Mouse (Mus musculus): ENCODE results near the gene Mob3b.
A peak's percentile ranks its signal among the peaks of the same experiment; 100 is the strongest.

Mob3b gene

DNA sequence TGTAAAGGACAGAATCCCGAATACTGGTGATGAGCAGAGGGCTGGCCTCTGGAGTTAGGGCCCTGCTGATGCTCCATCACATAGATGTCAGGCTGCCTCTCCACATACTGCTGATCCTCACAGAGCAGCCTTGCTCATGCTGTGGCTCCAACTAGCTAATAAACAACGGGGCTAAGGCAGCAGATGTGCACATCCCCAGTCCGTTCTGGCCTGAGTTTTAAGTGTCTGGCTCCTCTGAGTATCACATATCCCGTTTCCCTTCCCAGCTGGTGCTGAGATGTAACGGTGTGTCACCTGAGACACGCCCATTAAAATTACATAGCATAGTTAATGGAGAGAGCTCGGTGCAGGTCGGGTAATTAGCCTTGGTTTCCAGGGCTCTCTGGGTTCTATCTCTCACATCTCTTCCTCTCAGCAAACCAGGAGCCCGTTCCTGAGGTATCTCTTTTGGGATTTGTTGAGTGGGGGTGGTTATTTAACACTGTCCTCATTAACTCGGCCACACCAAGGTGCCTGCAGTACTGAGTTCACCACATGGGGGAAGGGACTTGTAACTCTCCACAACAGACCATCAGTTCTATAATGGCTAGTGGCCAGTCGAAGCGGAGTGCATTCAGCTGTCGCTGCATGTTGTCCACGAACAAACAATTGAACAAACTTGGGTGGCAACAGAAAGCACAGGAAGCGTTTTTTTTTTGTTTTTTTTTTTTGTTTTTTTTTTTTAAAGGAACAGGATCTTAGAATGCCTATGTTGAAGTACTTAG is 92.0 kb downstream of the Mob3b start:
- peak in 1 of 2 experiments; percentile 17 for DNase-seq (ENCODE audit: low spot score in 2 of 2)

DNA sequence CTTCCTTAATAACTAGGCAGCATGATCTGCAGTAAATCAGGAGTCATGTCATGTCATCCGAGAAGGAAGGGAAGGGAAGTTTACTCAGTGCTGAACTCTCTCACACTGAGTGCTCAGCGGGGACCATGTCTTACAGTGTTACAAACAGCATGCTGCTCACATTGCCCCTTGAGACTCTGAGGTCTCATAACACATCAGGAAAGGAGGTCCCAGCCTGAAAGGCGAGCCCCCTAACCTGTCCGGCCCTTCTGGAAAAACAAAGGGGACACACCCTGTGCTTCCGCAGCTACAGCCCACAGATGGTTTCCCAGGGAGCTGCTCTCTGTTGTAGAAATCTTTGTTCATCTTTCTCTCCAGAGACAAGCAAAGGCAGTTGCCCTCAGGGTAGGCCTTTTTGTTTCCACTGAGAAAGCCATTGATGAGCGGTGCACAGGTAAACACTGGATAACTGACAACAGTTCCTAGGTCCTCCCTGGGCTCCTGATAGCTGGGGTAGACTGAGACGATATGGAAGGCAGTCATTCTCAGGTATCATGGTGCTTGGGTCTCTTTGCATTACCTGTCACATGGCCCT is 94.1 kb downstream of the Mob3b start:
- no peak for DNase-seq (ENCODE audit: low spot score in 2 of 2)

DNA sequence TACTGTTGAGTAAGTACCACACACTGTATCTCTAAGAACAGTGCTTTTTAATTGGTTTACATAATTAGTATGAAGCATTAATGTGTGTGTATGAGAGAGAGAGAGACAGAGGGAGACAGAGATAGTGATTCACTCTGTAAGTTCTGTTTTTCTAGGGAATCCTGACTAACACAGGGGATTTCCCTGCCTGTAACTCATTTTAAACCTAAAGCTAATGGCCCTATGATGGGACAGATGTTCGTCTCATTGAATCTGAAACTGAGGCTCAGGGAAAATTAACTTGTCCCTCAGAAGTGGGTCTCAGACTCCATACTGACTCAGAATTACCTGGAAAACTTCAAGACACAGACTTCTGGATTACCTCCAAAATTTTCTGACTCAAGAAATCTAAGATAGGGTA is 96.3 kb downstream of the Mob3b start:
- DNase-seq (ENCODE audit: low spot score in 2 of 2) = no peak

DNA sequence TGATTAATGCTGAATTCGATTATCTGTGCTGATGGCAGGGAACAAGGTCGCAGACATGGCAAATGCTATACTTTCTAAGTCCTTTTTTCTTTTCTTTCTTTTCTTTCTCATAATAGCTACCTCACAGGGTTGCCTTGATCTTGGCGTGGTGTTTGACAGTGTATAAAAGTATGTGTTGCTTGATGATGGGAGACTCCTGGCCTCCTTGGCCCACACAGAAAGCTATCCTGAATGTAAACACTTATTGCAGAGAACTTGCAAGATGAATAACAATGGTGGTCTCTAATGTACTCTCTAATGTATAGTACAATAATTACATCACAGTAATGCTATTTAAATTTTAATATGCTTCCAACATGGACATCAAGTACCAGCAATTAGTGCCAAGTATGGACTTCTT is 96.9 kb downstream of the Mob3b start:
- DNase-seq (ENCODE audit: low spot score in 2 of 2) = no peak

DNA sequence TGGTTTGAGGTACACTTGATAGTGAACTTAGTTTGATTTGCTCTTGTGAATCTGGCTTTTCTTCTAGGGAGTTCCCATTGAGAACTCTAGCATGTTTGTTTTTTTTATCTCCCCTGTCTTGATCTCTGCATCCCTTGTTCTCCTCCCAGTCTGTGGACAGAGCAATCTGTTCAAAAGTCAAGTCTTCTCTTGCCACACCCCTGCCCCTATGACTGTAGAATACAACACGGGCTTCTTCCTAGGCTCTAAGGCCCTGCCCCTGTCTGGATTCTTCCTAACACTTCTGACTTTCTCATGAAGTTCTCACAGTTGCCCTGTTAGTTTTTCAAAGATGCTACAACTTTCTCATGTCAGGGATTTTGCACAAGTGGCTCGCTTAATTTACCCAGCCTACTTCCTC is 102.9 kb downstream of the Mob3b start:
- no peak for DNase-seq (ENCODE audit: low spot score in 2 of 2)

DNA sequence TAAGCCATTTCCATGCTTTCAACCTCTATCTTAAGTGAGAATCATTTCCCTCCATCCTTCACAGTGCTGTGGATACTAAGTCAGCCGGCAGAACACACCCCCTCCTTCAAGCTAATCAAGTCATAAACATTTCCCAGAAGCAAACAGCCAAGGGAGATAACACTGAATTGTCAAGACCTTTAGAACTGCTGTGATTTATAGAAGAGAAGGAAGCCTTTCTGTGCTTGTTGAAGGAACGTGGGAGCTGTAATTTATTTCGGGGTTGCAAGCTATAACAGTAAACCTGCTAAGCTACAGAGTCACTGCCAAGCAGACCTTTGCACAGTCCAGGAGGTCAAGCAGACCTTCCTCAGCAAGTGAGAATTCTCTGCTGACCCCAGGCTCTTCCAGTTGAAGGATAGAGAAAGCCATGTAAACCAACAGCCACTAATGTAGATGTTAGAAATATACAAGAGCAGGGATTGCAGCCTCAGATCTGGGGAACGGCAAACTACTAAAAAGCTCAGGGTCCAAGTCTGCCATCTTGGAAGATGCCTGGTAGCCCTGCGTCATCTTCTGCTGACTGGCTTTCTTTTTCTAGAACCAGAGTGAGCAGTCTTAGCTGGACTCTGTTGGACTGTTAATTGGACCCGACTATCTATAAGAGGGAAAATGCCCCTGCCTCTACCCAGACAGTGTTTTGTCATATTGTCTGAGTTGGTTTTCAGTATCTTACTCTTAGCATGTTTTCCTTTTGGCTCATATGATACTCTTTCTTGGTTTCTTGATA is 104.9 kb downstream of the Mob3b start:
- DNase-seq (ENCODE audit: low spot score in 2 of 2) = no peak

- no peak for DNase-seq (ENCODE audit: low spot score in 2 of 2)
Observed at GRCm38 (mm10) chr4:35051152-35051551, 106.1 kb downstream of the Mob3b start.

- no peak for DNase-seq (ENCODE audit: low spot score in 2 of 2)
Observed at GRCm38 (mm10) chr4:35049742-35050058, 107.6 kb downstream of the Mob3b start.

- no peak for DNase-seq (ENCODE audit: low spot score in 2 of 2)
Observed at GRCm38 (mm10) chr4:35049036-35049741, 108.1 kb downstream of the Mob3b start.

GRCm38 (mm10) chr4:35040896-35041295 is 116.4 kb downstream of the Mob3b start:
- DNase-seq (ENCODE audit: low spot score in 2 of 2) = no peak

GRCm38 (mm10) chr4:35040306-35040705 is 117.0 kb downstream of the Mob3b start:
- no peak for DNase-seq (ENCODE audit: low spot score in 2 of 2)

DNA sequence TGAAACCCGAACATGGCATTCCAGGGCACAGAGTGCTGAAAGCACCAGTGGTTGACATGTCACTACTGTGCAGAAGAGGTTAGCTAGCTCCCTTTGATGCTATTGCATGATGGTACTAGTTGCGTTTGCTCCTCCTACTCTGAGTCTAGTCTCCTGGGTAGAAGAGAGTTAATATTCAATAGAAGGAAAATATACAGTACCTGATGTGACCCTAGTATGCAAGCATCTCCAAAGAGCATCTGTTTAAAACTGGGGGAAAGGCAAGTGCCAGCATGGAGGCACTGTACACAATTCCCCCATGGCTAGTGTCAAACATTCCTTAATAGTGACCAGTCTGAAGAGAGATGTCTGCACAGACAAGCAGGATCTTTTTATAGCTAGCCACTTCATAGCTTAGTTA is 119.5 kb downstream of the Mob3b start:
- no peak for DNase-seq (ENCODE audit: low spot score in 2 of 2)

- no peak for DNase-seq (ENCODE audit: low spot score in 2 of 2)
Observed at GRCm38 (mm10) chr4:35034504-35035290, 122.6 kb downstream of the Mob3b start.

DNA sequence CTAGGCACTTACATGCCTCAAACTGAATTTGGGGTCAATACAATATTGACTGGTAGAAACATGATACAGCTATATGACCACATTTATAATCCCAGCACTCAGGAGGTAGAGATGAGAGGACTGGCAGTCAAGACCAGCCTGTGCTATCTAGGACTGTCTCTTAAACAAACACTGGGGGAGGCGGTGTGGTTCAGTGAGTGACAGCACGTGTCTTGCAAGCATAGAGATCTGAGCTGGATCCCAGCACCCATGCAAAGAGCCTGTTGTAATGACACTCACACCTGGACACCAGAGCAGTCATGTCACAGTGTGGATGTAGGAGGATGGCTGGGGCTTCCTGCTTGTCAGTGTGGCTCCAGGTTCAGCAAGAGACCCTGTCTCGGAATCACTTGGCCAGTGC is 124.5 kb downstream of the Mob3b start:
- no peak for DNase-seq (ENCODE audit: low spot score in 2 of 2)

DNA sequence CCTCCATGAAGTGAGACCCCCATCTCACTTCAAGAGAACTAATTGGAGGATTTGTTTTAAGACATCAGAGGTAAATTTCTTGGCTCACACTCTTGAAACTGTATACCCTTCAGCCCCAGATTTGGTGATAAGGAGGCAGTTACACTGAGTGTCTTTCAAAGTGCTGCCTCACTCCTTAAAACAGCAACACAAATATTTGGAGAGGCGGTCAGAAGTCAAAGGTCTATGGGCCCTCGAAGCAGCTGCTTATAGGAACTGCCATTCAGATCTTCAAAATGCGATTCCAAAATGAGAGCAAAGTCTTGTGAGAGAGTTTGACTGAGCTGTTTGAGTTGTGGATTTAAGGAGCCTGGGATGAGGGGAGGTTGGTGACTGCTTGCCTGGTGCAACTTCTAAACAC is 125.7 kb downstream of the Mob3b start:
- no peak for DNase-seq (ENCODE audit: low spot score in 2 of 2)

DNA sequence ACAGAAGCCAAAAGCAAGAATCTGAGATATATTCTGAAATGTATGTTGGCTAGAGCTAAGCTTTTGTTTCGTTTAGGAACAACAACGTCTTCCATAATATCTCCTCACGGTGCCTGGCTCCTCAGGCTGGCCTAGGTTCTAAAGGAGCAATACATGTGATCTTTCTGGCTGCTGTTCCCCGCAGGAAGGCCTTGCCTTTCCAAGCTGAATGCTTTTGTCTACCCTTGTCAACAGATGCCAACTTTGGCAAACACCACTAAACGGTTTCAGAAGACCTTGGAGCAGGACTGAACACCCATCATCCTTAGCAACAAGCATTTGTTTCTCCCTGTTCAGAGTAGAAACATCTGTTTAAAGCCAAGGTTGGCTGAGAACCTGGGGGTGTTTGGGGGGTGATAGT is 126.1 kb downstream of the Mob3b start:
- DNase-seq (ENCODE audit: low spot score in 2 of 2) = no peak

- DNase-seq (ENCODE audit: low spot score in 2 of 2) = no peak
Observed at GRCm38 (mm10) chr4:35018416-35018815, 138.9 kb downstream of the Mob3b start.

- no peak for DNase-seq (ENCODE audit: low spot score in 2 of 2)
Observed at GRCm38 (mm10) chr4:35012401-35013307, 144.6 kb downstream of the Mob3b start.

GRCm38 (mm10) chr4:35006541-35007260 is 150.6 kb downstream of the Mob3b start:
- no peak for DNase-seq (ENCODE audit: low spot score in 2 of 2)

DNA sequence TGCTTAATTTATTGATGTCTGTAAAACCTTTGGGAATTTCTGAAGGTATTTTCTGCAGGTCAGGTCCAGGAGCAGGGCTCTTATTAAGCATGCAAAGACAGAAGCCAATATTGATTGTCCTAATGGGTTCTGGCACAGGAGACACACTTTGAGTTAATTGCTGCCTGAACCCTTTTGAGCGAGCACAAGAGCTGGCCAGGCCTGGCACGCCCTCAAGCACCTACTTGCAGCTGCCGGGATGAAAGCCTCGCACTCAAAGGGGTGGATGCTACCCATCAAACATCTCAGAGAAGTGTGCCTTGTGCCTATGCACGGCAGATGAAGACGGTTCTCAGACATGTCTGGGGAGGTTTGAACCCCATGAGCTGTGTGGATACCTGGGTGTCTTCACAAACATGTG is 151.2 kb downstream of the Mob3b start:
- DNase-seq (ENCODE audit: low spot score in 2 of 2) = no peak

Measured in left cerebral cortex, adult 9 months (tissue).